Mouse (Mus musculus) liver, embryonic 13.5 days (tissue): ENCODE results near the gene Plpp3. TPM values are rescaled to one million over a fixed set of nuclear protein-coding genes. Genes with fewer than 3 reads are reported as not detected.

Experiments used
- ATAC-seq: fragments of 200-750 bp; cut with Nextera tagmentation; 2 replicates; pipeline ENCODE4 v1.8.0; 2017; ENCODE audit warnings: low read depth, mild to moderate bottlenecking, moderate number of reproducible peaks, moderate library complexity
- DNase-seq: peaks from one replicate; pipeline ENCODE4 v3.0.0; 2022
- H3K27ac ChIP-seq: fragments of 300-500 bp; sonication (generic); 2 replicates; pipeline ENCODE4 v1.5.1; 2015; ENCODE audit warnings: moderate library complexity, mild to moderate bottlenecking, inconsistent platforms
- H3K27me3 ChIP-seq: fragments of 300-500 bp; sonication (generic); 2 replicates; pipeline ENCODE4 v1.6.1; 2015; ENCODE audit warnings: mild to moderate bottlenecking, inconsistent platforms
- H3K36me3 ChIP-seq: fragments of 300-500 bp; sonication (generic); 2 replicates; pipeline ENCODE4 v1.6.1; 2015; ENCODE audit warnings: mild to moderate bottlenecking, inconsistent platforms
- H3K4me1 ChIP-seq: fragments of 300-500 bp; sonication (generic); replicated peaks from 2 replicates; pipeline ENCODE4 v1.6.1; 2015; ENCODE audit warnings: inconsistent platforms
- H3K4me2 ChIP-seq: fragments of 300-500 bp; sonication (generic); 2 replicates; pipeline ENCODE4 v1.6.1; 2015; ENCODE audit warnings: inconsistent platforms, mild to moderate bottlenecking, moderate library complexity
- H3K4me3 ChIP-seq: fragments of 300-500 bp; sonication (generic); replicated peaks from 2 replicates; pipeline ENCODE4 v1.5.1; 2015; ENCODE audit warnings: mild to moderate bottlenecking, inconsistent platforms
- H3K9ac ChIP-seq: fragments of 300-500 bp; sonication (generic); 2 replicates; pipeline ENCODE4 v1.6.1; 2015; ENCODE audit warnings: mild to moderate bottlenecking, inconsistent platforms
- H3K9me3 ChIP-seq: fragments of 300-500 bp; sonication (generic); replicated peaks from 2 replicates; pipeline ENCODE4 v1.6.1; 2016; ENCODE audit warnings: inconsistent platforms
- WGBS: fragments of 180-500 bp; shearing (Covaris S2); methylation state at CpG from one replicate; pipeline ENCODE4 v1.1.7; 2015; ENCODE audit not compliant: insufficient replicate concordance; 5-methylcytosine and 5-hydroxymethylcytosine counted together
- polyA plus RNA-seq: library from polyadenylated mRNA; unstranded; fragments of >200 nt; fragmentation: Nextera tagmentation; extraction: Ambion mirVana; gene quantifications from 2 replicates; pipeline ENCODE4 v1.2.1, GENCODE M21; 2015

Gene Plpp3
- polyA plus RNA-seq, 1 experiment from 2014 or later, result 11.7 TPM

GRCm38 (mm10) chr4:105175255-105176035 is 18.3 kb downstream of the Plpp3 start:
- H3K27ac ChIP-seq, result no peak overlapping the region
- H3K4me1 ChIP-seq, result peaks cover 10% of the 10 kb centered on the region
- DNase-seq (no peak), ATAC-seq (no peak)
- H3K36me3 ChIP-seq, result no peaks in the 10 kb centered on the region
- H3K4me2 ChIP-seq, result no peak overlapping the region
- H3K4me3 ChIP-seq, result no peak overlapping the region
- no peak overlapping the region for H3K9ac ChIP-seq
- 60% methylated on average over 16 of the region's 16 CpGs for WGBS
- no peaks in the 10 kb centered on the region for H3K9me3 ChIP-seq
- H3K27me3 ChIP-seq, result no peaks in the 10 kb centered on the region

- Histone ChIP-seq H3K36me3 (no peaks in the 10 kb centered on the region), H3K4me1 (no peaks in the 10 kb centered on the region), H3K4me3 (no peak overlapping the region), H3K9me3 (no peaks in the 10 kb centered on the region), H3K27me3 (no peaks in the 10 kb centered on the region), H3K27ac (no peak overlapping the region), H3K9ac (no peak overlapping the region), H3K4me2 (no peak overlapping the region)
- DNase-seq, result no peak
- WGBS, result 67% methylated on average over 16 of the region's 16 CpGs
- no peak for ATAC-seq
These were observed 24.0 kb downstream of the Plpp3 start for GRCm38 (mm10) chr4:105181014-105181658.

- no peak for ATAC-seq
These were observed 24.6 kb downstream of the Plpp3 start for GRCm38 (mm10) chr4:105181659-105182167.

GRCm38 (mm10) chr4:105182249-105182648 is 25.1 kb downstream of the Plpp3 start:
- H3K9me3 ChIP-seq, result no peaks in the 10 kb centered on the region
- H3K4me1 ChIP-seq, result 0 out of 2 replicates have a peak, but pooled peaks cover 3% of the 10 kb centered on the region
- H3K4me3 ChIP-seq, result no peak overlapping the region
- WGBS, result 49% methylated on average over 5 of the region's 5 CpGs
- H3K9ac ChIP-seq, result no peak overlapping the region
- no peaks in the 10 kb centered on the region for H3K36me3 ChIP-seq
- no peak overlapping the region for H3K27ac ChIP-seq
- no peak overlapping the region for H3K4me2 ChIP-seq
- DNase-seq (no peak), ATAC-seq (no peak)
- no peaks in the 10 kb centered on the region for H3K27me3 ChIP-seq

More at GRCm38 (mm10) chr4:105181659-105182167, 24.6 kb downstream of the Plpp3 start:
- no peak overlapping the region for H3K4me2 ChIP-seq
- no peaks in the 10 kb centered on the region for H3K36me3 ChIP-seq
- H3K9ac ChIP-seq, result no peak overlapping the region
- no peaks in the 10 kb centered on the region for H3K9me3 ChIP-seq
- H3K4me3 ChIP-seq, result no peak overlapping the region
- WGBS, result 62% methylated on average over 3 of the region's 3 CpGs
- H3K27me3 ChIP-seq, result no peaks in the 10 kb centered on the region
- 0 out of 2 replicates have a peak, but pooled peaks cover 2% of the 10 kb centered on the region for H3K4me1 ChIP-seq
- DNase-seq, result no peak
- H3K27ac ChIP-seq, result no peak overlapping the region

- Histone ChIP-seq H3K9me3 (no peaks in the 10 kb centered on the region), H3K4me2 (no peak overlapping the region), H3K27me3 (no peaks in the 10 kb centered on the region), H3K9ac (no peak overlapping the region), H3K36me3 (no peaks in the 10 kb centered on the region), H3K4me3 (no peak overlapping the region), H3K27ac (no peak overlapping the region), H3K4me1 (peaks cover 15% of the 10 kb centered on the region)
- DNase-seq (no peak), ATAC-seq (no peak)
- 65% methylated on average over 4 of the region's 4 CpGs for WGBS
These were observed 27.3 kb downstream of the Plpp3 start for GRCm38 (mm10) chr4:105184490-105184889.

GRCm38 (mm10) chr4:105184924-105185323 is 27.8 kb downstream of the Plpp3 start:
- ATAC-seq, result no peak
- Histone ChIP-seq H3K36me3 (no peaks in the 10 kb centered on the region), H3K9me3 (no peaks in the 10 kb centered on the region), H3K4me3 (no peak overlapping the region), H3K9ac (no peak overlapping the region), H3K4me2 (no peak overlapping the region), H3K27me3 (no peaks in the 10 kb centered on the region), H3K4me1 (peaks cover 19% of the 10 kb centered on the region), H3K27ac (no peak overlapping the region)
- DNase-seq, result no peak
- WGBS, result 67% methylated on average over 6 of the region's 6 CpGs

- H3K27me3 ChIP-seq, result no peaks in the 10 kb centered on the region
- H3K4me2 ChIP-seq, result no peak overlapping the region
- ATAC-seq (no peak), DNase-seq (no peak)
- H3K27ac ChIP-seq, result no peak overlapping the region
- H3K4me3 ChIP-seq, result no peak overlapping the region
- no peaks in the 10 kb centered on the region for H3K9me3 ChIP-seq
- H3K36me3 ChIP-seq, result no peaks in the 10 kb centered on the region
- peaks cover 27% of the 10 kb centered on the region for H3K4me1 ChIP-seq
- no peak overlapping the region for H3K9ac ChIP-seq
- 76% methylated on average over 10 of the region's 10 CpGs for WGBS
These were observed 29.5 kb downstream of the Plpp3 start for GRCm38 (mm10) chr4:105186654-105187053.

GRCm38 (mm10) chr4:105187873-105188272 is 30.7 kb downstream of the Plpp3 start:
- no peaks in the 10 kb centered on the region for H3K27me3 ChIP-seq
- H3K36me3 ChIP-seq, result no peaks in the 10 kb centered on the region
- H3K4me2 ChIP-seq, result no peak overlapping the region
- DNase-seq (no peak), ATAC-seq (no peak)
- H3K4me3 ChIP-seq, result no peak overlapping the region
- 0 out of 2 replicates have a peak overlapping the region, but pooled peaks have one; percentile 18 for H3K27ac ChIP-seq
- 61% methylated on average over 7 of the region's 7 CpGs for WGBS
- no peaks in the 10 kb centered on the region for H3K9me3 ChIP-seq
- H3K9ac ChIP-seq, result no peak overlapping the region
- peaks cover 34% of the 10 kb centered on the region for H3K4me1 ChIP-seq

- WGBS, result 55% methylated on average over 7 of the region's 7 CpGs
- ATAC-seq (no peak), DNase-seq (no peak)
- Histone ChIP-seq H3K4me3 (no peak overlapping the region), H3K27ac (0 out of 2 replicates have a peak overlapping the region, but pooled peaks have one; percentile 18), H3K4me2 (no peak overlapping the region), H3K36me3 (no peaks in the 10 kb centered on the region), H3K4me1 (peaks cover 39% of the 10 kb centered on the region), H3K9me3 (no peaks in the 10 kb centered on the region), H3K27me3 (no peaks in the 10 kb centered on the region), H3K9ac (no peak overlapping the region)
These were observed 31.7 kb downstream of the Plpp3 start for GRCm38 (mm10) chr4:105188801-105189200.

GRCm38 (mm10) chr4:105190826-105191225 is 33.7 kb downstream of the Plpp3 start:
- Histone ChIP-seq H3K9me3 (no peaks in the 10 kb centered on the region), H3K9ac (no peak overlapping the region), H3K4me3 (no peak overlapping the region), H3K27me3 (no peaks in the 10 kb centered on the region), H3K4me1 (peaks cover 44% of the 10 kb centered on the region), H3K4me2 (no peak overlapping the region), H3K36me3 (no peaks in the 10 kb centered on the region), H3K27ac (no peak overlapping the region)
- DNase-seq, result no peak
- WGBS, result 51% methylated on average over 4 of the region's 4 CpGs
- ATAC-seq, result no peak

GRCm38 (mm10) chr4:105191550-105191949 is 34.4 kb downstream of the Plpp3 start:
- H3K4me1 ChIP-seq, result peaks cover 42% of the 10 kb centered on the region
- H3K27ac ChIP-seq, result no peak overlapping the region
- H3K27me3 ChIP-seq, result no peaks in the 10 kb centered on the region
- DNase-seq (no peak), ATAC-seq (no peak)
- 58% methylated on average over 5 of the region's 5 CpGs for WGBS
- H3K36me3 ChIP-seq, result no peaks in the 10 kb centered on the region
- H3K4me2 ChIP-seq, result no peak overlapping the region
- H3K9me3 ChIP-seq, result no peaks in the 10 kb centered on the region
- H3K4me3 ChIP-seq, result no peak overlapping the region
- H3K9ac ChIP-seq, result no peak overlapping the region
